26 mouse cellular contexts compared by ENCODE assay signal in genomic region chr2:122311561-122311960, GRCm38 (mm10). TPM values are rescaled to one million over a fixed set of nuclear protein-coding genes. Genes with fewer than 3 reads are reported as not detected.
A peak's percentile ranks its signal among the peaks of the same experiment; 100 is the strongest.
DNase-seq lines count a peak whose midpoint lies in the region; ATAC-seq lines count a peak whose summit lies in the region.
"Had no signal": no experiment of that assay in that cellular context is flagged by ENCODE, and none has a peak within 500 bp of the region (broad histone marks: within the 10 kb centered on the region; RNA-seq: fewer than 3 reads in every experiment).

No protein-coding gene starts in this region.

- H3K4me3 ChIP-seq in hindbrain, embryonic 13.5 days, result no peak overlapping the region
- H3K4me3 ChIP-seq in hindbrain, embryonic 10.5 days, result no peak overlapping the region
- H3K4me3 ChIP-seq in midbrain, embryonic 12.5 days, result no peak overlapping the region
- H3K4me3 ChIP-seq in midbrain, embryonic 10.5 days, result no peak overlapping the region
- no peak overlapping the region for H3K4me3 ChIP-seq in midbrain, embryonic 13.5 days (replicated peaks)
- no peak overlapping the region for H3K4me3 ChIP-seq in midbrain, embryonic 16.5 days (ENCODE audit: low read depth, low read length)
- H3K4me3 ChIP-seq: forebrain, embryonic 10.5 days; forebrain, embryonic 13.5 days; heart, adult 2 months; heart, embryonic 10.5 days; heart, embryonic 13.5 days had no signal

- no peaks in the 10 kb centered on the region for H3K9me3 ChIP-seq in hindbrain, embryonic 13.5 days
- H3K9me3 ChIP-seq in hindbrain, embryonic 10.5 days, result no peaks in the 10 kb centered on the region
- no peaks in the 10 kb centered on the region for H3K9me3 ChIP-seq in midbrain, embryonic 12.5 days
- no peaks in the 10 kb centered on the region for H3K9me3 ChIP-seq in midbrain, embryonic 10.5 days (replicated peaks)
- H3K9me3 ChIP-seq in midbrain, embryonic 13.5 days, result no peaks in the 10 kb centered on the region
- no peaks in the 10 kb centered on the region for H3K9me3 ChIP-seq in midbrain, embryonic 16.5 days (replicated peaks; ENCODE audit: control insufficient read depth, low read length, poor library complexity, severe bottlenecking)
- H3K9me3 ChIP-seq: forebrain, embryonic 10.5 days; forebrain, embryonic 13.5 days; heart, embryonic 10.5 days; heart, embryonic 13.5 days had no signal

- no peaks in the 10 kb centered on the region for H3K36me3 ChIP-seq in hindbrain, embryonic 13.5 days
- H3K36me3 ChIP-seq in hindbrain, embryonic 10.5 days, result no peaks in the 10 kb centered on the region
- H3K36me3 ChIP-seq in midbrain, embryonic 12.5 days, result no peaks in the 10 kb centered on the region
- no peaks in the 10 kb centered on the region for H3K36me3 ChIP-seq in midbrain, embryonic 10.5 days
- H3K36me3 ChIP-seq in midbrain, embryonic 13.5 days, result no peaks in the 10 kb centered on the region
- no peaks in the 10 kb centered on the region for H3K36me3 ChIP-seq in midbrain, embryonic 16.5 days (ENCODE audit: control insufficient read depth, insufficient read depth, low read length)
- H3K36me3 ChIP-seq: forebrain, embryonic 10.5 days; heart, embryonic 10.5 days; heart, embryonic 13.5 days had no signal

- ATAC-seq in hindbrain, embryonic 13.5 days (ENCODE audit: low FRiP score), result 0 out of 2 replicates have a peak, but pooled peaks have one; percentile 9
- peak; percentile 62; the same call in 1 of the 2 replicates for ATAC-seq in midbrain, embryonic 12.5 days (ENCODE audit: low FRiP score, low read depth)
- ATAC-seq in midbrain, embryonic 13.5 days, result peak; percentile 49; the same call in 1 of the 2 replicates
- peak; percentile 46; the same call in 1 of the 2 replicates for ATAC-seq in midbrain, embryonic 16.5 days
- ATAC-seq: CD4-positive, CD25-positive, alpha-beta regulatory T cell, adult 4 months; forebrain, embryonic 13.5 days had no signal

- peaks cover 65% of the 10 kb centered on the region for H3K27me3 ChIP-seq in hindbrain, embryonic 13.5 days
- peaks cover 92% of the 10 kb centered on the region for H3K27me3 ChIP-seq in hindbrain, embryonic 10.5 days (ENCODE audit: insufficient read depth, poor library complexity, severe bottlenecking)
- peaks cover 60% of the 10 kb centered on the region for H3K27me3 ChIP-seq in midbrain, embryonic 12.5 days
- H3K27me3 ChIP-seq in midbrain, embryonic 10.5 days (ENCODE audit: low read depth, poor library complexity, severe bottlenecking), result peaks cover 80% of the 10 kb centered on the region
- peaks cover 50% of the 10 kb centered on the region for H3K27me3 ChIP-seq in midbrain, embryonic 13.5 days
- peaks cover 11% of the 10 kb centered on the region for H3K27me3 ChIP-seq in midbrain, embryonic 16.5 days (ENCODE audit: control insufficient read depth, insufficient read depth, low read depth, low read length)

- H3K9ac ChIP-seq in hindbrain, embryonic 13.5 days, result no peak overlapping the region
- H3K9ac ChIP-seq in midbrain, embryonic 12.5 days (replicated peaks), result no peak overlapping the region
- no peak overlapping the region for H3K9ac ChIP-seq in midbrain, embryonic 13.5 days (replicated peaks)
- no peak overlapping the region for H3K9ac ChIP-seq in midbrain, embryonic 16.5 days (ENCODE audit: low read depth, low read length)
- H3K9ac ChIP-seq: forebrain, embryonic 13.5 days; heart, embryonic 13.5 days had no signal

- no peak overlapping the region for H3K4me2 ChIP-seq in hindbrain, embryonic 13.5 days
- no peak overlapping the region for H3K4me2 ChIP-seq in midbrain, embryonic 12.5 days (replicated peaks)
- no peak overlapping the region for H3K4me2 ChIP-seq in midbrain, embryonic 13.5 days (replicated peaks)
- no peak overlapping the region for H3K4me2 ChIP-seq in midbrain, embryonic 16.5 days (ENCODE audit: low read length)
- H3K4me2 ChIP-seq: forebrain, embryonic 13.5 days; heart, embryonic 13.5 days had no signal

- peaks cover 8% of the 10 kb centered on the region for H3K4me1 ChIP-seq in hindbrain, embryonic 13.5 days (replicated peaks)
- peaks cover 12% of the 10 kb centered on the region for H3K4me1 ChIP-seq in hindbrain, embryonic 10.5 days (replicated peaks)
- peaks cover 9% of the 10 kb centered on the region for H3K4me1 ChIP-seq in midbrain, embryonic 12.5 days
- H3K4me1 ChIP-seq in midbrain, embryonic 10.5 days, result peaks cover 11% of the 10 kb centered on the region
- peaks cover 21% of the 10 kb centered on the region for H3K4me1 ChIP-seq in midbrain, embryonic 13.5 days (replicated peaks)
- 0 out of 2 replicates have a peak, but pooled peaks cover 2% of the 10 kb centered on the region for H3K4me1 ChIP-seq in midbrain, embryonic 16.5 days (ENCODE audit: control insufficient read depth, insufficient read depth, low read length)

- H3K27ac ChIP-seq in hindbrain, embryonic 13.5 days, result no peak overlapping the region
- H3K27ac ChIP-seq in hindbrain, embryonic 10.5 days, result no peak overlapping the region
- no peak overlapping the region for H3K27ac ChIP-seq in midbrain, embryonic 12.5 days (replicated peaks)
- H3K27ac ChIP-seq in midbrain, embryonic 10.5 days (replicated peaks), result no peak overlapping the region
- H3K27ac ChIP-seq in midbrain, embryonic 13.5 days, result no peak overlapping the region
- no peak overlapping the region for H3K27ac ChIP-seq in midbrain, embryonic 16.5 days (ENCODE audit: low read length)
- H3K27ac ChIP-seq: forebrain, embryonic 10.5 days; forebrain, embryonic 13.5 days; heart, adult 2 months; heart, embryonic 10.5 days; heart, embryonic 13.5 days had no signal

- DNase-seq in hindbrain, embryonic 10.5 days (ENCODE audit: low spot score), result no peak
- DNase-seq in midbrain, embryonic 10.5 days (ENCODE audit: low spot score), result no peak
- no peak for DNase-seq in cerebellum, postnatal 10 days
- DNase-seq in lung, postnatal 4 days, result no peak
- DNase-seq: adrenal gland, adult 2 months; adrenal gland, postnatal 14 days; cerebellum, adult 11-12 months; cerebellum, adult 8-10 months; cerebellum, postnatal 14 days; gastrocnemius, postnatal 10 days; gastrocnemius, postnatal 36 days; heart, adult 2 months; heart, postnatal 14 days had no signal

- WGBS in hindbrain, embryonic 13.5 days, result 39% methylated on average over 2 of the region's 2 CpGs
- 55% methylated on average over 2 of the region's 2 CpGs for WGBS in hindbrain, embryonic 10.5 days
- WGBS in midbrain, embryonic 12.5 days, result 43% methylated on average over 2 of the region's 2 CpGs
- 41% methylated on average over 2 of the region's 2 CpGs for WGBS in midbrain, embryonic 10.5 days
- 29% methylated on average over 2 of the region's 2 CpGs for WGBS in midbrain, embryonic 13.5 days
- 17% methylated on average over 2 of the region's 2 CpGs for WGBS in midbrain, embryonic 16.5 days

RNA-seq across cellular contexts. Expression of gene Duoxa1, which starts 2.0 kb away (rescaled TPM):
- polyA plus RNA-seq in hindbrain, embryonic 13.5 days (2015; fragmentation: Nextera tagmentation; extraction: Ambion mirVana), result 0.13 TPM in 1 of 2 replicates, not detected in the other
- not detected in 2 replicates for polyA plus RNA-seq in hindbrain, embryonic 10.5 days (2016; fragmentation: Nextera tagmentation; extraction: Ambion mirVana)
- polyA plus RNA-seq in midbrain, embryonic 12.5 days (2016; fragmentation: Nextera tagmentation; extraction: Ambion mirVana), result 0.43 and 0.64 TPM in 2 replicates
- polyA plus RNA-seq in midbrain, embryonic 10.5 days (2016; fragmentation: Nextera tagmentation; extraction: Ambion mirVana), result not detected in 2 replicates
- polyA plus RNA-seq in midbrain, embryonic 13.5 days (2015; fragmentation: Nextera tagmentation; extraction: Ambion mirVana), result 0.20 and 0.39 TPM in 2 replicates
- polyA plus RNA-seq in midbrain, embryonic 16.5 days (2015; fragmentation: Nextera tagmentation; extraction: Ambion mirVana), result 0.17 and 0.26 TPM in 2 replicates
- polyA plus RNA-seq: CD4-positive, CD25-positive, alpha-beta regulatory T cell, adult 4 months; forebrain, embryonic 10.5 days; forebrain, embryonic 13.5 days; forebrain, embryonic 16.5 days; heart, embryonic 10.5 days had no signal

RNA-seq across cellular contexts. Expression of gene Duox1, which starts 3.9 kb away (rescaled TPM):
- polyA plus RNA-seq in hindbrain, embryonic 13.5 days (2015; fragmentation: Nextera tagmentation; extraction: Ambion mirVana), result 0.13 and 0.16 TPM in 2 replicates
- polyA plus RNA-seq in hindbrain, embryonic 10.5 days (2016; fragmentation: Nextera tagmentation; extraction: Ambion mirVana), result 0.04 TPM in 1 of 2 replicates, not detected in the other
- polyA plus RNA-seq in midbrain, embryonic 12.5 days (2016; fragmentation: Nextera tagmentation; extraction: Ambion mirVana), result 0.12 and 0.18 TPM in 2 replicates
- 0.02 TPM in 2 replicates for polyA plus RNA-seq in midbrain, embryonic 10.5 days (2016; fragmentation: Nextera tagmentation; extraction: Ambion mirVana)
- 0.13 and 0.15 TPM in 2 replicates for polyA plus RNA-seq in midbrain, embryonic 13.5 days (2015; fragmentation: Nextera tagmentation; extraction: Ambion mirVana)
- polyA plus RNA-seq in midbrain, embryonic 16.5 days (2015; fragmentation: Nextera tagmentation; extraction: Ambion mirVana), result 0.07 and 0.11 TPM in 2 replicates
- polyA plus RNA-seq: CD4-positive, CD25-positive, alpha-beta regulatory T cell, adult 4 months; forebrain, embryonic 10.5 days; forebrain, embryonic 13.5 days; heart, embryonic 10.5 days; heart, embryonic 13.5 days had no signal

RNA-seq across cellular contexts. Expression of gene Duoxa2, which starts 12.9 kb away (rescaled TPM):
- polyA plus RNA-seq in hindbrain, embryonic 13.5 days (2015; fragmentation: Nextera tagmentation; extraction: Ambion mirVana), result not detected in 2 replicates
- polyA plus RNA-seq in hindbrain, embryonic 10.5 days (2016; fragmentation: Nextera tagmentation; extraction: Ambion mirVana), result not detected in 2 replicates
- polyA plus RNA-seq in midbrain, embryonic 12.5 days (2016; fragmentation: Nextera tagmentation; extraction: Ambion mirVana), result not detected in 2 replicates
- polyA plus RNA-seq in midbrain, embryonic 10.5 days (2016; fragmentation: Nextera tagmentation; extraction: Ambion mirVana), result not detected in 2 replicates
- polyA plus RNA-seq in midbrain, embryonic 13.5 days (2015; fragmentation: Nextera tagmentation; extraction: Ambion mirVana), result not detected in 2 replicates
- polyA plus RNA-seq in midbrain, embryonic 16.5 days (2015; fragmentation: Nextera tagmentation; extraction: Ambion mirVana), result 0.19 and 0.26 TPM in 2 replicates
- polyA plus RNA-seq: adrenal gland, adult 2 months; C2C12; CD4-positive, CD25-positive, alpha-beta regulatory T cell, adult 4 months; embryonic facial prominence, embryonic 11.5 days; forebrain, embryonic 10.5 days; forebrain, embryonic 13.5 days; forebrain, embryonic 16.5 days; heart, embryonic 13.5 days; heart, embryonic 16.5 days had no signal

RNA-seq across cellular contexts. Expression of gene Duox2, which starts 13.3 kb away (rescaled TPM):
- polyA plus RNA-seq in hindbrain, embryonic 13.5 days (2015; fragmentation: Nextera tagmentation; extraction: Ambion mirVana), result not detected in 2 replicates
- not detected in 2 replicates for polyA plus RNA-seq in hindbrain, embryonic 10.5 days (2016; fragmentation: Nextera tagmentation; extraction: Ambion mirVana)
- not detected in 2 replicates for polyA plus RNA-seq in midbrain, embryonic 12.5 days (2016; fragmentation: Nextera tagmentation; extraction: Ambion mirVana)
- not detected in 2 replicates for polyA plus RNA-seq in midbrain, embryonic 10.5 days (2016; fragmentation: Nextera tagmentation; extraction: Ambion mirVana)
- polyA plus RNA-seq in midbrain, embryonic 13.5 days (2015; fragmentation: Nextera tagmentation; extraction: Ambion mirVana), result 0.04 TPM in 1 of 2 replicates, not detected in the other
- 0.03 TPM in 1 of 2 replicates, not detected in the other for polyA plus RNA-seq in midbrain, embryonic 16.5 days (2015; fragmentation: Nextera tagmentation; extraction: Ambion mirVana)
- polyA plus RNA-seq: CD4-positive, CD25-positive, alpha-beta regulatory T cell, adult 4 months; embryonic facial prominence, embryonic 11.5 days; forebrain, embryonic 10.5 days; forebrain, embryonic 13.5 days; forebrain, embryonic 16.5 days; heart, embryonic 10.5 days had no signal

RNA-seq across cellular contexts. Expression of gene Shf, which starts 57.4 kb away (rescaled TPM):
- polyA plus RNA-seq in hindbrain, embryonic 13.5 days (2015; fragmentation: Nextera tagmentation; extraction: Ambion mirVana), result 12.9 and 13.5 TPM in 2 replicates
- polyA plus RNA-seq in hindbrain, embryonic 10.5 days (2016; fragmentation: Nextera tagmentation; extraction: Ambion mirVana), result 8.8 and 9.6 TPM in 2 replicates
- 9.2 TPM in 2 replicates for polyA plus RNA-seq in midbrain, embryonic 12.5 days (2016; fragmentation: Nextera tagmentation; extraction: Ambion mirVana)
- 5.8 and 7.9 TPM in 2 replicates for polyA plus RNA-seq in midbrain, embryonic 10.5 days (2016; fragmentation: Nextera tagmentation; extraction: Ambion mirVana)
- polyA plus RNA-seq in midbrain, embryonic 13.5 days (2015; fragmentation: Nextera tagmentation; extraction: Ambion mirVana), result 7.1 and 10.2 TPM in 2 replicates
- polyA plus RNA-seq in midbrain, embryonic 16.5 days (2015; fragmentation: Nextera tagmentation; extraction: Ambion mirVana), result 8.9 and 9.5 TPM in 2 replicates

Comparison
In these comparisons a context has a peak if more than half of its experiments do, and no peak if none do; other contexts are left out.
1. ATAC-seq: peak in every context shown above with its lines; median percentile 62 in midbrain, embryonic 12.5 days; 49 in midbrain, embryonic 13.5 days; 46 in midbrain, embryonic 16.5 days; 9 in hindbrain, embryonic 13.5 days.